Comparison of ENCODE assay signal across 8 mouse cellular contexts in genomic region chr6:99991079-99991478, GRCm38 (mm10).
DNase-seq lines count a peak whose midpoint lies in the region; ATAC-seq lines count a peak whose summit lies in the region.

No protein-coding gene starts in this region.

- WGBS in midbrain, embryonic 13.5 days = 55% methylated on average over 7 of the region's 7 CpGs
- WGBS in midbrain, embryonic 11.5 days = 78% methylated on average over 7 of the region's 7 CpGs

- intact Hi-C loops in heart, postnatal 10 days (cut with DNase I) = no loop called here

- H3K27ac ChIP-seq in midbrain, embryonic 13.5 days = no peak overlapping the region
- no peak overlapping the region for H3K27ac ChIP-seq in midbrain, embryonic 11.5 days (ENCODE audit: low read depth, low read length)

- H3K4me1 ChIP-seq in midbrain, embryonic 13.5 days (replicated peaks) = peaks cover 22% of the 10 kb centered on the region
- H3K4me1 ChIP-seq in midbrain, embryonic 11.5 days (ENCODE audit: control insufficient read depth, insufficient read depth, low read length) = peaks cover 6% of the 10 kb centered on the region

- H3K9me3 ChIP-seq in midbrain, embryonic 13.5 days = no peaks in the 10 kb centered on the region
- no peaks in the 10 kb centered on the region for H3K9me3 ChIP-seq in midbrain, embryonic 11.5 days (ENCODE audit: control insufficient read depth, low read length)

- no peak overlapping the region for H3K9ac ChIP-seq in midbrain, embryonic 13.5 days (replicated peaks)
- H3K9ac ChIP-seq in midbrain, embryonic 11.5 days (ENCODE audit: low read length) = no peak overlapping the region

- H3K27me3 ChIP-seq in midbrain, embryonic 13.5 days = peaks cover 40% of the 10 kb centered on the region
- H3K27me3 ChIP-seq in midbrain, embryonic 11.5 days (ENCODE audit: control insufficient read depth, insufficient read depth, low read length) = peaks cover 15% of the 10 kb centered on the region

- H3K4me3 ChIP-seq in midbrain, embryonic 13.5 days (replicated peaks) = no peak overlapping the region
- no peak overlapping the region for H3K4me3 ChIP-seq in midbrain, embryonic 11.5 days (ENCODE audit: low read depth, low read length)

- no peaks in the 10 kb centered on the region for H3K36me3 ChIP-seq in midbrain, embryonic 13.5 days
- no peaks in the 10 kb centered on the region for H3K36me3 ChIP-seq in midbrain, embryonic 11.5 days (ENCODE audit: control insufficient read depth, insufficient read depth, low read length)

- DNase-seq in midbrain, embryonic 11.5 days (ENCODE audit: low spot score, missing footprints) = no peak
- DNase-seq in cerebellum, postnatal 25 days = peak; percentile 85 to 93
- peak; percentile 91 to 92 for DNase-seq in heart, postnatal 10 days
- peak; percentile 85 to 90 for DNase-seq in kidney, postnatal 4 days
- peak; percentile 84 for DNase-seq in lung, postnatal 25 days (ENCODE audit: low spot score)
- DNase-seq in testis, postnatal 14 days (ENCODE audit: low spot score) = peak; percentile 58
- no peak for DNase-seq in thymus, adult 18-20 months

- ATAC-seq in midbrain, embryonic 13.5 days = peak; percentile 31; the same call in 1 of the 2 replicates
- no peak for ATAC-seq in midbrain, embryonic 11.5 days (ENCODE audit: low FRiP score)

- H3K4me2 ChIP-seq in midbrain, embryonic 13.5 days (replicated peaks) = no peak overlapping the region
- H3K4me2 ChIP-seq in midbrain, embryonic 11.5 days = no peak overlapping the region

Comparison
In these comparisons a context has a peak if more than half of its experiments do, and no peak if none do; other contexts are left out.
1. DNase-seq: peak in cerebellum, postnatal 25 days (2 of 2), heart, postnatal 10 days (2 of 2), kidney, postnatal 4 days (2 of 2), lung, postnatal 25 days (single experiment) and testis, postnatal 14 days (single experiment); none in midbrain, embryonic 11.5 days (single experiment) and thymus, adult 18-20 months (0 of 2).